Mouse (Mus musculus) liver, embryonic 11.5 days (tissue): ENCODE results near the gene Gtf3a. TPM values are rescaled to one million over a fixed set of nuclear protein-coding genes. Genes with fewer than 3 reads are reported as not detected.
A peak's percentile ranks its signal among the peaks of the same experiment; 100 is the strongest.
"Not testable (repeated sequence)": the region's sequence is repeated elsewhere in the genome, so short reads cannot be mapped to it uniquely, and the experiment has no call there.

ENCODE experiments used
- ATAC-seq: fragments of 200-750 bp; cut with Nextera tagmentation; replicated peaks from 2 replicates; pipeline ENCODE4 v1.8.0; 2017; ENCODE audit warnings: moderate number of reproducible peaks, mild to moderate bottlenecking, moderate TSS enrichment, moderate library complexity; ENCODE audit not compliant: low FRiP score
- DNase-seq: peaks from one replicate; pipeline ENCODE4 v3.0.0-alpha.2; 2017; ENCODE audit warnings: low spot score
- H3K27ac ChIP-seq: fragments of 300-500 bp; sonication (generic); 2 replicates; pipeline ENCODE4 v1.5.1; 2014; ENCODE audit warnings: mild to moderate bottlenecking, low read depth, low read length, control low read depth
- H3K27me3 ChIP-seq: fragments of 300-500 bp; sonication (generic); replicated peaks from 2 replicates; pipeline ENCODE4 v1.6.1; 2014; ENCODE audit warnings: low read length, mixed read lengths; ENCODE audit not compliant: control insufficient read depth, insufficient read depth
- H3K36me3 ChIP-seq: fragments of 300-500 bp; sonication (generic); 2 replicates; pipeline ENCODE4 v1.6.1; 2014; ENCODE audit warnings: mild to moderate bottlenecking, low read length, moderate library complexity, mixed read lengths; ENCODE audit not compliant: control insufficient read depth, insufficient read depth
- H3K4me1 ChIP-seq: fragments of 300-500 bp; sonication (generic); replicated peaks from 2 replicates; pipeline ENCODE4 v1.6.1; 2014; ENCODE audit warnings: low read length, mixed read lengths; ENCODE audit not compliant: control insufficient read depth, insufficient read depth
- H3K4me2 ChIP-seq: fragments of 300-500 bp; sonication (generic); 2 replicates; pipeline ENCODE4 v1.6.1; 2014; ENCODE audit warnings: mild to moderate bottlenecking, control low read depth, moderate library complexity
- H3K4me3 ChIP-seq: fragments of 300-500 bp; sonication (generic); 2 replicates; pipeline ENCODE4 v1.5.1; 2014; ENCODE audit warnings: low read depth, low read length, control low read depth
- H3K9ac ChIP-seq: fragments of 300-500 bp; sonication (generic); 2 replicates; pipeline ENCODE4 v1.6.1; 2014; ENCODE audit warnings: low read depth, low read length, control low read depth
- H3K9me3 ChIP-seq: fragments of 300-500 bp; sonication (generic); 2 replicates; pipeline ENCODE4 v1.6.1; 2016; ENCODE audit warnings: low read length, inconsistent platforms, mixed read lengths; ENCODE audit not compliant: control insufficient read depth
- WGBS: fragments of 180-500 bp; shearing (Covaris S2); extraction: QIAGEN DNeasy Blood & Tissue Kit; methylation state at CpG from one replicate; pipeline ENCODE4 v1.1.7; 2014; 5-methylcytosine and 5-hydroxymethylcytosine counted together
- polyA plus RNA-seq: library from polyadenylated mRNA; unstranded; fragments of >200 nt; fragmentation: Nextera tagmentation; extraction: Ambion mirVana; gene quantifications from 2 replicates; pipeline ENCODE4 v1.2.1, GENCODE M21; 2014

Gene Gtf3a
- polyA plus RNA-seq, 1 experiment from 2014 or later, result 158 TPM

GRCm38 (mm10) chr5:146926673-146927072 is 21.8 kb upstream of the Gtf3a start:
- ATAC-seq, result no peak
- H3K9ac ChIP-seq, result no peak overlapping the region
- H3K4me3 ChIP-seq, result no peak overlapping the region
- no peak overlapping the region for H3K4me2 ChIP-seq
- no peak overlapping the region for H3K27ac ChIP-seq
- no peaks in the 10 kb centered on the region for H3K27me3 ChIP-seq
- DNase-seq, result no peak
- no peaks in the 10 kb centered on the region for H3K36me3 ChIP-seq
- WGBS, result 81% methylated on average over 5 of the region's 5 CpGs
- no peaks in the 10 kb centered on the region for H3K9me3 ChIP-seq
- H3K4me1 ChIP-seq, result no peaks in the 10 kb centered on the region

- no peak overlapping the region for H3K4me3 ChIP-seq
- ATAC-seq (no peak), DNase-seq (no peak)
- H3K27ac ChIP-seq, result no peak overlapping the region
- no peaks in the 10 kb centered on the region for H3K4me1 ChIP-seq
- H3K4me2 ChIP-seq, result no peak overlapping the region
- H3K9me3 ChIP-seq, result no peaks in the 10 kb centered on the region
- 79% methylated on average over 7 of the region's 7 CpGs for WGBS
- H3K36me3 ChIP-seq, result no peaks in the 10 kb centered on the region
- H3K9ac ChIP-seq, result no peak overlapping the region
- H3K27me3 ChIP-seq, result no peaks in the 10 kb centered on the region
These were observed 17.0 kb upstream of the Gtf3a start for GRCm38 (mm10) chr5:146931422-146931821.

GRCm38 (mm10) chr5:146931904-146932553 is 16.4 kb upstream of the Gtf3a start:
- no peak overlapping the region for H3K9ac ChIP-seq
- H3K4me2 ChIP-seq, result no peak overlapping the region
- H3K36me3 ChIP-seq, result no peaks in the 10 kb centered on the region
- no peaks in the 10 kb centered on the region for H3K9me3 ChIP-seq
- WGBS, result 75% methylated on average over 16 of the region's 16 CpGs
- H3K4me3 ChIP-seq, result no peak overlapping the region
- H3K27ac ChIP-seq, result no peak overlapping the region
- no peaks in the 10 kb centered on the region for H3K27me3 ChIP-seq
- H3K4me1 ChIP-seq, result no peaks in the 10 kb centered on the region
- ATAC-seq (no peak), DNase-seq (no peak)

- DNase-seq, result no peak
- Histone ChIP-seq H3K4me3 (no peak overlapping the region), H3K4me1 (no peaks in the 10 kb centered on the region), H3K27ac (no peak overlapping the region), H3K9ac (no peak overlapping the region), H3K4me2 (no peak overlapping the region), H3K36me3 (no peaks in the 10 kb centered on the region), H3K9me3 (no peaks in the 10 kb centered on the region), H3K27me3 (no peaks in the 10 kb centered on the region)
- 77% methylated on average over 12 of the region's 12 CpGs for WGBS
- no peak for ATAC-seq
These were observed 15.0 kb upstream of the Gtf3a start for GRCm38 (mm10) chr5:146933466-146933865.

GRCm38 (mm10) chr5:146937541-146938503 is 10.6 kb upstream of the Gtf3a start:
- H3K9ac ChIP-seq, result no peak overlapping the region
- DNase-seq (no peak), ATAC-seq (no peak)
- no peaks in the 10 kb centered on the region for H3K36me3 ChIP-seq
- 78% methylated on average over 32 of the region's 32 CpGs for WGBS
- H3K27me3 ChIP-seq, result no peaks in the 10 kb centered on the region
- H3K9me3 ChIP-seq, result 0 out of 2 replicates have a peak, but pooled peaks cover 3% of the 10 kb centered on the region
- no peaks in the 10 kb centered on the region for H3K4me1 ChIP-seq
- no peak overlapping the region for H3K4me2 ChIP-seq
- H3K4me3 ChIP-seq, result no peak overlapping the region
- H3K27ac ChIP-seq, result no peak overlapping the region

- ATAC-seq (peak; percentile 30; the same call in 1 of the 2 replicates), DNase-seq (no peak)
These were observed 9.2 kb upstream of the Gtf3a start for GRCm38 (mm10) chr5:146939109-146939796.

GRCm38 (mm10) chr5:146940219-146940618 is 8.2 kb upstream of the Gtf3a start:
- Histone ChIP-seq H3K4me2 (no peak overlapping the region), H3K9me3 (0 out of 2 replicates have a peak, but pooled peaks cover 3% of the 10 kb centered on the region), H3K4me3 (no peak overlapping the region), H3K9ac (no peak overlapping the region), H3K27me3 (no peaks in the 10 kb centered on the region), H3K27ac (no peak overlapping the region), H3K36me3 (no peaks in the 10 kb centered on the region), H3K4me1 (no peaks in the 10 kb centered on the region)
- DNase-seq (no peak), ATAC-seq (no peak)
- 23% methylated on average over 7 of the region's 7 CpGs for WGBS

More at GRCm38 (mm10) chr5:146939109-146939796, 9.2 kb upstream of the Gtf3a start:
- H3K4me3 ChIP-seq, result no peak overlapping the region
- H3K27ac ChIP-seq, result no peak overlapping the region
- WGBS, result 79% methylated on average over 16 of the region's 16 CpGs
- H3K4me2 ChIP-seq, result no peak overlapping the region
- no peaks in the 10 kb centered on the region for H3K27me3 ChIP-seq
- H3K9ac ChIP-seq, result no peak overlapping the region
- H3K9me3 ChIP-seq, result 0 out of 2 replicates have a peak, but pooled peaks cover 3% of the 10 kb centered on the region
- H3K4me1 ChIP-seq, result no peaks in the 10 kb centered on the region
- no peaks in the 10 kb centered on the region for H3K36me3 ChIP-seq

- not testable (repeated sequence) for ATAC-seq, H3K27me3 ChIP-seq
These were observed 6.5 kb upstream of the Gtf3a start for GRCm38 (mm10) chr5:146941939-146942338.

More at GRCm38 (mm10) chr5:146941939-146942338, 6.5 kb upstream of the Gtf3a start:
- not testable (repeated sequence) for H3K36me3 ChIP-seq, H3K4me1 ChIP-seq, H3K4me3 ChIP-seq, H3K9ac ChIP-seq, H3K9me3 ChIP-seq, H3K27ac ChIP-seq, DNase-seq, H3K4me2 ChIP-seq
- WGBS, result 61% methylated on average over 2 of the region's 2 CpGs
